Mouse (Mus musculus) thymus, postnatal 14 days (tissue): Measurements from ENCODE around the gene Nkx6-1.

Experiments used
- DNase-seq: peaks from one replicate; pipeline ENCODE4 v3.0.0; 2021

Gene Nkx6-1

GRCm38 (mm10) chr5:101664945-101665615 is at the start of gene Nkx6-1:
Gene Nkx6-1 (minus strand): TSS chr5:101664996.
- DNase-seq, result peak; percentile 13

- DNase-seq, result no peak
Measured at GRCm38 (mm10) chr5:101713064-101713613, 48.3 kb upstream of the Nkx6-1 start.

- no peak for DNase-seq
Measured at GRCm38 (mm10) chr5:101703374-101704260, 38.8 kb upstream of the Nkx6-1 start.

GRCm38 (mm10) chr5:101702636-101703035 is 37.8 kb upstream of the Nkx6-1 start:
- no peak for DNase-seq

DNA sequence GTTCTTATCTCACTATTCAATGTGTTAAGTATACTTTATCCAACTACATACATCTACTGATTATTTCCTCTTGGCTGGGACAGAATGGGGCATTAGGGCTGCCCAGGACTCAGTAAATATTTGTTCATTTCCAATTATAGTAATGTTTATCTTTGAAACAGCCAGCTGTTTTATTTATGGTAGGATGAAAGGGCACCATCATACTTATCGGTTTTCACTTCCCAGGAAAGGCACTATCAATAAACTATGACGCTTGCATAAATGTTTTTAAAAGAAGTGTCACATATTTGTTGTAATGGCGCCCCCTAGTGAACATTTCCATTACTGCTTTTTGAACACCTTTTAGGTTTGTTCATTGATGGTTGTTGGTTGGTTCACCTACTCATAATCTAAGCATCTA is 35.8 kb upstream of the Nkx6-1 start:
- DNase-seq, result peak; percentile 12

DNA sequence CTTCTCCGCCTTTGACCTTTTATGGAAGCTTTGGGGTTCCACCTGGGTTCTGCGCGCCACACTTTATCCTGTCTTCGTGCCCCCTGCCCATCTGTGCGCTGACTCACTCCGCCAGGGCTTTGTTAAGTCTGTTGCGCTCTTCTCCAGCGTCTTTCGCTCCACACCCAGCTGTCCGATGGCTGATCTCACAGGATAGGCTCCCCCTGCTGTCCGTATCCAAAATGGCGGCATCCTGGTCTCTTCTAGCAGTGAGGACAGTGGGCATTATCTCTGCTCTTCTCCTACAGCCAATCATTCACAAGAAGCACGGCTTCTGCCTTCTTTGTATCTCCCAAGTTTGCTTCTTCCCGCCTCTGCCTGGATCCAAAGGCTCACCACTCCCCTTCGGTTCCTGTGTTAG is 23.8 kb upstream of the Nkx6-1 start:
- no peak for DNase-seq

- DNase-seq, result no peak
Measured at GRCm38 (mm10) chr5:101683340-101683739, 18.5 kb upstream of the Nkx6-1 start.

- no peak for DNase-seq
Measured at GRCm38 (mm10) chr5:101680338-101680737, 15.5 kb upstream of the Nkx6-1 start.

DNA sequence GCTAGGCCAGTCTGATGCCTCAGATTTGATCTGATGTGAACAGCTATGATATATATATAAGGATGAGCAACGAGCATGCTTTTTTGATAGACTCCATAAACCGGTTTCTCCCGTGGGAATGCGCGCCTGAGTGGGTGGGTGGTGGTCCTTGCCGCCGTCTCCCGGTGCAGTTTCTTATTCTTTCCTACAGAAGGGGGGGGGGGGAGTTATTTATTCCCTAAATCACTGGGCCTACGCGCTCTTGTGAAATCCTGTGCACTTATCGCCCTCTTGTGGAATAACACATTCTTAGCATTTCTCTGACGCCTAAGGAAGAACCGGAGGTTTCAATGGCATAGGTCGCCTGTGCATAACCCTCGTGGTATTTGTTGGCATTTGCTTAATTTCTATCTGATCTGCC is 4.6 kb upstream of the Nkx6-1 start:
- no peak for DNase-seq

- DNase-seq, result no peak
Measured at GRCm38 (mm10) chr5:101668475-101668874, 3.7 kb upstream of the Nkx6-1 start.

DNA sequence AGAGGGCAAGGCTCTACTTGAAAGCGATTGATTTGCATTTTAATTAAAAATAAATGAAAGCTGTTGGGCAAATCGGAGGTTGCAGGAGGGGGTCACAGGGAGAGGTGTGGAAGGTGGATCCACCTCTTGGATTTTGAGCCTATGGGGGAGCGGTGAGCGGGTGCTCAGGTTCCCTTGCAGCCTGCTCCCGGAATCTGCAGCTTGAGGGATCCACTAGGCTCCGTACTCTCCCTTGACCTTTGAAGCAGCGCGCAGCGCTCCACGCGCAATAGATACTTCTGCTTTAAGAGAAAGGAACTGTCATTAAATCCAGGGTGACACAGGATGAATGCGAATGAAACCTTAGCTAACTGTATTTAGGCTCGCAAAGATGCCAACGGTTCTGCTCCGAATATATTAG is 3.2 kb upstream of the Nkx6-1 start:
- DNase-seq, result no peak

- no peak for DNase-seq
Measured at GRCm38 (mm10) chr5:101667263-101667990, 2.6 kb upstream of the Nkx6-1 start.

GRCm38 (mm10) chr5:101666713-101667112 is 1.9 kb upstream of the Nkx6-1 start:
- DNase-seq, result no peak

GRCm38 (mm10) chr5:101666091-101666490 is 1.3 kb upstream of the Nkx6-1 start:
- no peak for DNase-seq

GRCm38 (mm10) chr5:101664423-101664921 is 324 bp downstream of the Nkx6-1 start:
- no peak for DNase-seq

DNA sequence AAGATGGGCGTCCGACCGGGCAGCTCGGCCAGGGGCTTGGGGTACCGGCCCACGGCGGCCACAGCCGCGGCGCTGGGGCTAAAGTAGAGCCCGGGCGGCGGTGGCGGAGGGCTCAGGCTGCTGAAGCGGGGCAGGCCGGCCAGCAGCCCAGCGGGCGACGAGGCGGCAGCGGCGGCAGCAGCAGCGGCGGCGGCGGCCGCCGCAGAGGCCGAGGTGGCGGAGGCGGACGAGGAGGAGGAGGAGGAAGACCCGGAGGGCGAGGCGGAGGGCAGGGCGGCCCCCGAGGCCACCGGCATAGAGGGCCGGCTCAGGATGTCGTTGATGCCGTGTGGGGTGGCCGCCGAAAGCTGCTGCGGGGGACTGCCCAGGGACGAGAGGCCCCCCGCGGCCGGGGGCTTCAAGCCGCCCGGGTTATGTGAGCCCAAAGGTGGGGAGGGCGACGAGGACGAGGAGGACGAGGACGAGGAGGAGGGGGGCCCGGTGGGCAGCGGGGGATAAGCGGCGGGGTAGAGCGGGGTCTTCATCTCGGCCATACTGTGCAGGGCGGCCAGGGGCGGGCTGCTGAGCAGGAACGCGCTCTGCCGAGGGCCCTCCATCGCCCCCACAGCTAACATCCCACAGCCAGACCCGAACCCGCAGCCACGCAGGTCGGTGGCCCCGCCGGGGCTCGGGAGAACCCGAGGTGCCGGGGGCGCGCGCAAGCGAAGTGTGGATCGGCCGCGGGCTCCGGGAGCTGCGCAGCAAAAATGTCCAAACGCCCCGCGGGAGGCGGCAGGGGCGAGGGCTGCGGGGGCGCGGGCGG is 974 bp downstream of the Nkx6-1 start:
- DNase-seq, result no peak

GRCm38 (mm10) chr5:101663176-101663575 is 1.6 kb downstream of the Nkx6-1 start:
- no peak for DNase-seq

- no peak for DNase-seq
Measured at GRCm38 (mm10) chr5:101662485-101662884, 2.3 kb downstream of the Nkx6-1 start.

DNA sequence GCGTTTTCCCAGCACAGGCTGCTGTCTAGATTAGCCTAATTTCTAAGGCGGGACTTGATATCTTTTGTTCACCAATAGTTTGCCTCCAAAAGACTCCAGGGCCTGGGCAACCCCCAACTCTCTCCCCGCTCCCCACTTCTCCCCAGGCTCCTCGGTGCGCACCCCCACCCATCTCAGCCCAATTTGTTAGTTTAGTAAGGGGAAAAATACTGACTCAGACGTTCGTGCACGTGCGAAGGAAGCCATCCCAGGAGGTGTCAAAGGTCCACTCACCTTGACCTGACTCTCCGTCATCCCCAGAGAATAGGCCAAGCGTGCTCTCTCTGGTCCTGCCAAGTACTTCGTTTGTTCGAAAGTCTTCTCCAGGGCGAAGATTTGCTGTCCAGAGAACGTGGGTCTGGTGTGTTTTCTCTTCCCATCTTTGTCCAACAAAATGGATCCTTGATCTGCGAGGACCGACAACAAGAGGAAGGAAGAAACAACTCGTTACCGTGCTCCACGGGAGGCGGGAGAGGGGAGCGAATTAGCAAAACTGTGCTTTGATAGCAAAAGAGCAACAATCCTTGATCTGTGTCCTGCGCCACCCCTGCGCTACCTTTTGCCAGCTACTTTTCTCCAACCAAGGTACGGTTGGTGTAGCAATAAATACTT is 3.1 kb downstream of the Nkx6-1 start:
- DNase-seq, result no peak

GRCm38 (mm10) chr5:101660666-101661065 is 4.1 kb downstream of the Nkx6-1 start:
- no peak for DNase-seq

- DNase-seq, result no peak
Measured at GRCm38 (mm10) chr5:101659411-101659971, 5.3 kb downstream of the Nkx6-1 start.
